Mouse (Mus musculus): ENCODE measurements around the gene Pitpnm3.

Gene Pitpnm3

GRCm38 (mm10) chr11:72014674-72015073 lies 120.9 kb downstream of the Pitpnm3 start:
- DNase-seq: no peak

GRCm38 (mm10) chr11:72011955-72012354 lies 123.6 kb downstream of the Pitpnm3 start:
- no peak for DNase-seq

GRCm38 (mm10) chr11:72010940-72011722 lies 124.4 kb downstream of the Pitpnm3 start:
- no peak for DNase-seq

GRCm38 (mm10) chr11:72010367-72010766 lies 125.2 kb downstream of the Pitpnm3 start:
- no peak for DNase-seq

- DNase-seq: no peak
These were observed 130.0 kb downstream of the Pitpnm3 start for GRCm38 (mm10) chr11:72005547-72005946.

GRCm38 (mm10) chr11:72003171-72003570 lies 132.4 kb downstream of the Pitpnm3 start:
- DNase-seq: no peak

GRCm38 (mm10) chr11:72002138-72002853 lies 133.3 kb downstream of the Pitpnm3 start:
- DNase-seq: peak; percentile 26

- DNase-seq: no peak
These were observed 135.4 kb downstream of the Pitpnm3 start for GRCm38 (mm10) chr11:72000194-72000593.
